Mouse (Mus musculus) embryonic fibroblast, embryonic 13.5 days (primary cell): Measurements from ENCODE around the gene Slc1a7.

Experiments used
- CTCF ChIP-seq: IDR thresholded peaks from 2 replicates; pipeline ENCODE4 v1.5.1; 2011; ENCODE audit warnings: mild to moderate bottlenecking, control low read depth, low read length, moderate library complexity, borderline replicate concordance; ENCODE audit not compliant: insufficient read depth
- POLR2A ChIP-seq: IDR thresholded peaks from 2 replicates; pipeline ENCODE4 v1.6.1; 2011; ENCODE audit warnings: low read depth, mild to moderate bottlenecking, control low read depth, low read length, moderate library complexity

DNA sequence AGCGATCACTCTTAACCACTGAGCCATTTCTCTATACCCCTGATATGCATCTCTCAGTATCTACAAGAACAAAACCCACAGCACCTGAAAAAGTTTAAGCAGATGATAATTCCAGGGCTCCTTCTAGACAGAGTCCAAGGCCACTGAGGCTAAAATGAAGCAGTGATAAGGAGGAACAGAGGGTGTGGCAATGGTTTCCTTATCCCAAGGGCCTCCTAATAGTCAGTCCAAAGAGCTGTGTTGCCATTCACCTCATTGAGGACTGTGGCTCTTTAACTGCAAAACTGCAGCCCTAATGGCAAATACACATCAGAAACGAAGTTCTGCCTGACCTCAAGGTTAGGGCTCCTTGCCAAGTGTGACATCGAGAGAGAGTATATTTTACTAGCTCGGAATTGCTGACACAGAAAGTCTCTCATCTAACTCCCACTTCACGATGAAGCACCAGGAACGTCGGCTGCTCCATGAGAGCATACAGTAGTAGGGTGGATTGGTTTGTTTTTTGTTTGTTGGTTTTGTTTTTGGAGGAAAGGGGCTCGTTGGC is 46.9 kb upstream of the Slc1a7 start:
- TF ChIP-seq CTCF (no peak), POLR2A (no peak)
